In genomic region chr2:136714008-136714411, GRCm38 (mm10) we compare ENCODE assay signal across 9 mouse cellular contexts. TPM values are rescaled to one million over a fixed set of nuclear protein-coding genes. Genes with fewer than 3 reads are reported as not detected.
DNase-seq lines count a peak whose midpoint lies in the region; ATAC-seq lines count a peak whose summit lies in the region.
"Had no signal": no experiment of that assay in that cellular context is flagged by ENCODE, and none has a peak within 500 bp of the region (broad histone marks: within the 10 kb centered on the region; RNA-seq: fewer than 3 reads in every experiment).

No protein-coding gene starts in this region.

- H3K9ac ChIP-seq in embryonic facial prominence, embryonic 13.5 days = no peak overlapping the region
- H3K9ac ChIP-seq in limb, embryonic 12.5 days (replicated peaks) = no peak overlapping the region
- peak overlapping the region; percentile 84 for H3K9ac ChIP-seq in midbrain, embryonic 14.5 days (replicated peaks; ENCODE audit: low read length)
- no peak overlapping the region for H3K9ac ChIP-seq in stomach, embryonic 15.5 days

- H3K4me2 ChIP-seq in embryonic facial prominence, embryonic 13.5 days = peak overlapping the region; percentile 70
- peak overlapping the region; percentile 67 for H3K4me2 ChIP-seq in limb, embryonic 12.5 days
- H3K4me2 ChIP-seq in midbrain, embryonic 14.5 days (ENCODE audit: low read length) = peak overlapping the region; percentile 69
- H3K4me2 ChIP-seq in stomach, embryonic 15.5 days = peak overlapping the region; percentile 53

- peaks cover 36% of the 10 kb centered on the region for H3K27me3 ChIP-seq in embryonic facial prominence, embryonic 13.5 days
- no peaks in the 10 kb centered on the region for H3K27me3 ChIP-seq in heart, embryonic 10.5 days (ENCODE audit: insufficient read depth, poor library complexity, severe bottlenecking)
- peaks cover 27% of the 10 kb centered on the region for H3K27me3 ChIP-seq in limb, embryonic 12.5 days
- H3K27me3 ChIP-seq in midbrain, embryonic 14.5 days (ENCODE audit: control insufficient read depth, insufficient read depth, low read length) = no peaks in the 10 kb centered on the region
- 0 out of 2 replicates have a peak, but pooled peaks cover 7% of the 10 kb centered on the region for H3K27me3 ChIP-seq in stomach, embryonic 15.5 days (replicated peaks)
- H3K27me3 ChIP-seq: CH12.LX had no signal

- WGBS in embryonic facial prominence, embryonic 13.5 days = under 1% methylated on average over 22 of the region's 22 CpGs
- WGBS in heart, embryonic 10.5 days = under 1% methylated on average over 22 of the region's 22 CpGs
- WGBS in limb, embryonic 12.5 days = under 1% methylated on average over 22 of the region's 22 CpGs
- under 1% methylated on average over 22 of the region's 22 CpGs for WGBS in midbrain, embryonic 14.5 days
- under 1% methylated on average over 22 of the region's 22 CpGs for WGBS in stomach, embryonic 15.5 days

- peak overlapping the region; percentile 42 for H3K4me3 ChIP-seq in embryonic facial prominence, embryonic 13.5 days
- H3K4me3 ChIP-seq in heart, embryonic 10.5 days = peak overlapping the region; percentile 61
- peak overlapping the region; percentile 40; the same call in 1 of the 2 replicates for H3K4me3 ChIP-seq in limb, embryonic 12.5 days (replicated peaks)
- H3K4me3 ChIP-seq in midbrain, embryonic 14.5 days (replicated peaks; ENCODE audit: low read depth, low read length) = peak overlapping the region; percentile 70
- H3K4me3 ChIP-seq in stomach, embryonic 15.5 days (replicated peaks) = peak overlapping the region; percentile 29

- H3K4me1 ChIP-seq in embryonic facial prominence, embryonic 13.5 days = peaks cover 18% of the 10 kb centered on the region
- H3K4me1 ChIP-seq in heart, embryonic 10.5 days = peaks cover 17% of the 10 kb centered on the region
- peaks cover 23% of the 10 kb centered on the region for H3K4me1 ChIP-seq in limb, embryonic 12.5 days (replicated peaks)
- 0 out of 2 replicates have a peak, but pooled peaks cover 9% of the 10 kb centered on the region for H3K4me1 ChIP-seq in midbrain, embryonic 14.5 days (ENCODE audit: control insufficient read depth, insufficient read depth, low read length)
- H3K4me1 ChIP-seq in stomach, embryonic 15.5 days = peaks cover 3% of the 10 kb centered on the region; the same call in 1 of the 2 replicates

- no peak overlapping the region for H3K27ac ChIP-seq in embryonic facial prominence, embryonic 13.5 days
- H3K27ac ChIP-seq in heart, embryonic 10.5 days = no peak overlapping the region
- no peak overlapping the region for H3K27ac ChIP-seq in limb, embryonic 12.5 days
- peak overlapping the region; percentile 83 for H3K27ac ChIP-seq in midbrain, embryonic 14.5 days (replicated peaks; ENCODE audit: low read depth, low read length)
- no peak overlapping the region for H3K27ac ChIP-seq in stomach, embryonic 15.5 days

- peak; percentile 81; the same call in 1 of the 2 replicates for ATAC-seq in embryonic facial prominence, embryonic 13.5 days (ENCODE audit: insufficient number of reproducible peaks, insufficient read depth, low FRiP score, low TSS enrichment, low read depth)
- peak; percentile 92 for ATAC-seq in limb, embryonic 12.5 days (ENCODE audit: insufficient number of reproducible peaks, insufficient read depth, low FRiP score, low TSS enrichment, low read depth)
- ATAC-seq in midbrain, embryonic 14.5 days (ENCODE audit: low FRiP score, low TSS enrichment) = peak; percentile 65
- ATAC-seq in stomach, embryonic 15.5 days (ENCODE audit: insufficient read depth, low FRiP score, low read depth) = peak; percentile 87

- H3K9me3 ChIP-seq in embryonic facial prominence, embryonic 13.5 days = no peaks in the 10 kb centered on the region
- H3K9me3 ChIP-seq in heart, embryonic 10.5 days = no peaks in the 10 kb centered on the region
- no peaks in the 10 kb centered on the region for H3K9me3 ChIP-seq in limb, embryonic 12.5 days
- H3K9me3 ChIP-seq in midbrain, embryonic 14.5 days (ENCODE audit: control insufficient read depth, low read length) = no peaks in the 10 kb centered on the region
- no peaks in the 10 kb centered on the region for H3K9me3 ChIP-seq in stomach, embryonic 15.5 days

- no peaks in the 10 kb centered on the region for H3K36me3 ChIP-seq in embryonic facial prominence, embryonic 13.5 days
- H3K36me3 ChIP-seq in heart, embryonic 10.5 days = no peaks in the 10 kb centered on the region
- no peaks in the 10 kb centered on the region for H3K36me3 ChIP-seq in limb, embryonic 12.5 days
- no peaks in the 10 kb centered on the region for H3K36me3 ChIP-seq in midbrain, embryonic 14.5 days (ENCODE audit: control insufficient read depth, insufficient read depth, low read length)
- H3K36me3 ChIP-seq in stomach, embryonic 15.5 days = no peaks in the 10 kb centered on the region

- DNase-seq in spleen, adult 12 weeks (ENCODE audit: low spot score) = peak; percentile 0
- no peak for DNase-seq in spleen, postnatal 36 days (ENCODE audit: low spot score in 2 of 2)
- peak; percentile 87 for DNase-seq in heart, embryonic 10.5 days (ENCODE audit: low spot score)
- DNase-seq in kidney, adult 8-10 months = peak; percentile 45 to 71
- DNase-seq in midbrain, embryonic 14.5 days = peak; percentile 82

RNA-seq across cellular contexts. Expression of gene Snap25, which starts 0.8 kb away (rescaled TPM):
- polyA plus RNA-seq in embryonic facial prominence, embryonic 13.5 days (2015; fragmentation: Nextera tagmentation; extraction: Ambion mirVana) = 4.4 and 6.4 TPM in 2 replicates
- 0.97 and 2.1 TPM in 2 replicates for polyA plus RNA-seq in heart, embryonic 10.5 days (2016; fragmentation: Nextera tagmentation; extraction: Ambion mirVana)
- 0.31 and 0.47 TPM in 2 replicates for polyA plus RNA-seq in limb, embryonic 12.5 days (2016; fragmentation: Nextera tagmentation; extraction: Ambion mirVana)
- polyA plus RNA-seq in midbrain, embryonic 14.5 days (2014; fragmentation: Nextera tagmentation; extraction: Ambion mirVana) = 125 and 138 TPM in 2 replicates
- polyA plus RNA-seq in stomach, embryonic 15.5 days (2015; fragmentation: Nextera tagmentation; extraction: Ambion mirVana) = 10.4 and 10.8 TPM in 2 replicates

Comparison
In these comparisons a context has a peak if more than half of its experiments do, and no peak if none do; other contexts are left out.
1. DNase-seq: peak in spleen, adult 12 weeks (single experiment), heart, embryonic 10.5 days (single experiment), kidney, adult 8-10 months (2 of 2) and midbrain, embryonic 14.5 days (single experiment); none in spleen, postnatal 36 days (0 of 2).
2. RNA of gene Snap25, which starts 0.8 kb away (polyA plus RNA-seq): 125 to 138 TPM in midbrain, embryonic 14.5 days; 10.4 to 10.8 TPM in stomach, embryonic 15.5 days, 4.4 to 6.4 TPM in embryonic facial prominence, embryonic 13.5 days, 0.97 to 2.1 TPM in heart, embryonic 10.5 days and 0.31 to 0.47 TPM in limb, embryonic 12.5 days; every median in the first group is over 10 times any median in the second.
3. Peak in every context shown above with its lines, with median percentiles within 50 percentile points of each other: ATAC-seq, H3K4me2 ChIP-seq and H3K4me3 ChIP-seq.